Mouse (Mus musculus) testis, adult 2 months (tissue): ENCODE data around the gene Akp3.

Source experiments
- CTCF ChIP-seq: fragments of 200-500 bp; IDR thresholded peaks from 2 replicates; pipeline ENCODE4 v1.5.1; 2012; ENCODE audit warnings: low read depth, mild to moderate bottlenecking, inconsistent platforms, low read length, moderate library complexity; ENCODE audit not compliant: control insufficient read depth, insufficient read depth, insufficient replicate concordance
- POLR2A ChIP-seq: fragments of 200-500 bp; IDR thresholded peaks from 2 replicates; pipeline ENCODE4 v1.6.1; 2012; ENCODE audit warnings: low read depth, mild to moderate bottlenecking, inconsistent platforms, low read length, moderate library complexity; ENCODE audit not compliant: control insufficient read depth

DNA sequence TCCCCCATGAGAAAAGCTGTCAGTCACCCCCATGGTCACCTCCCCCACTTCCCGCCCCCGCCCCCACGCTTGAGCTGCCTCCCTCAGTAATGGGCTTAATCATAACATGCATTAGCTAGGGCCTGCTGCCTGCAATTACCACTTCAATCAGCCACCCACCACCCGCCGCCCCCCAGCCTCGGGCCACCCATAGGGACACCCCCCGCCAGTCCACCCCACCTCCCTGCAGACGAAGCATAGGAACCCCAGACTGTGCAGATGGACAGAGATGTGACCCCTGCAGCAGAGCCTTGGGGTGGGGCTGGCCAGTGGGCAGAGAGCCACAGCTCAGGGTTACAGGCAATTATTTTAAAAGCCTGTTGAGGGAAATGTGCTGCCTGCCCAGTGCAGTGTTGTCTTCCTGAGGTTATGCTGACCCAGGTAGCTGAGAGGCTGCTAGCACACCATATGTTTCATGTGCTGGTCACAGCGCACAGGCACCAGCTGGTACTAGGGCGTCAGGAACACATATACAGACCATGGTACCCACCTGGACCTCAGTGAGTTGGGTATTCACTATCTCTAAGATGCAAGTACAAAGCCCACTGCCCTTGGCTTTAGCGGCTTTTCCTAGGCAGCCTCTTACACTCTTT is 39.5 kb downstream of the Akp3 start:
- no peak for TF ChIP-seq CTCF
- no peak for TF ChIP-seq POLR2A
